Mouse (Mus musculus): Measurements from ENCODE around the gene Pfkl.

DNA sequence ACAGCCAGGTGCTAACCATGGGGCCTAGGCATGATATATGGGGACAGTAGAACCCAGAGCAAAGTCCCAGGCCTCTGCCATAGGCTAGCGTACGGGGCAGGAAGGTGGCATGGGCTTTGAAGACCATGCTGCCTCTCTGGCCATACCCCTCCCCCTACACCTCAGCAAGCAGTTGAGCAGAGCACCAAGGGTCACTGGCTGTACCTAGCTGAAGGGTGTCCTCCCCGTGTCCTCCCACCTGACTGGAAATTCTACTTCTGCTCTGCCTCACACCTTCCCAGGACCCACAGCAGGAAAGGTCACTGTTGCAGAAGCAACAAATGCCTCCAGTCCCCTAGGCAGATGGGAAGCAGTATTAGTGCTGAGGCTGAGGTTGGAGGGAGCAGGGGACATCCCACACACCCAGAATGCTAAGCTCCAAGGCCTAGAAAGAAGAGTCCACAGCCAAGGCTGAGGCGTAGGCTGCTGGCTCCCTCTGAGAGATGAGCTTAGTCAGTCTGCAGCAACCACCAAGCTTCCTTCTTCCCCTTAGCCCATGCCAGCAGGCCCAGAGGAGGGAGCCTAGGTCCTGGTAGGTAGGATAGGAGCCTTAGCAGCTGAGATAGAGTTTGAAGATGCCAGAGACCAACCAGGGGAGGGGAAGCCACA, 4.0 kb downstream of the Pfkl start:
- no peak for TF ChIP-seq POLR2A (IDR thresholded peaks at IDR 0.05; ENCODE audit: borderline replicate concordance, low read depth, low read length)
- no peak for TF ChIP-seq CTCF (IDR thresholded peaks at IDR 0.05; ENCODE audit: low read depth, low read length)
